Mouse (Mus musculus) brain, embryonic 14.5 days (tissue): Measurements from ENCODE around the gene Clstn2. TPM values are rescaled to one million over a fixed set of nuclear protein-coding genes. Genes with fewer than 3 reads are reported as not detected.

Source experiments
- DNase-seq: peaks from one replicate; pipeline ENCODE4 v3.0.0-alpha.2; 2011; ENCODE audit warnings: low read depth
- CTCF ChIP-seq: fragments of 200-500 bp; IDR thresholded peaks from 2 replicates; pipeline ENCODE4 v1.5.1; 2012; ENCODE audit warnings: inconsistent platforms, mild to moderate bottlenecking, moderate library complexity, borderline replicate concordance; ENCODE audit not compliant: insufficient read depth, insufficient read length; ENCODE audit errors: extremely low read depth
- POLR2A ChIP-seq: fragments of 200-500 bp; IDR thresholded peaks from 2 replicates; pipeline ENCODE4 v1.6.1; 2012; ENCODE audit warnings: mild to moderate bottlenecking, inconsistent platforms, borderline replicate concordance; ENCODE audit not compliant: poor library complexity, insufficient read depth, insufficient read length, severe bottlenecking; ENCODE audit errors: extremely low read depth
- polyA plus RNA-seq: library from polyadenylated mRNA; depleted of rRNA; stranded (reverse); fragments of >200 nt; gene quantifications from 2 replicates; pipeline ENCODE4 v1.2.3, GENCODE M21; 2012

The Clstn2 gene
- polyA plus RNA-seq, 1 experiment = 25.1 TPM

- TF ChIP-seq POLR2A (no peak), CTCF (no peak)
These were observed 556.0 kb downstream of the Clstn2 start for GRCm38 (mm10) chr9:97476961-97477360.

DNA sequence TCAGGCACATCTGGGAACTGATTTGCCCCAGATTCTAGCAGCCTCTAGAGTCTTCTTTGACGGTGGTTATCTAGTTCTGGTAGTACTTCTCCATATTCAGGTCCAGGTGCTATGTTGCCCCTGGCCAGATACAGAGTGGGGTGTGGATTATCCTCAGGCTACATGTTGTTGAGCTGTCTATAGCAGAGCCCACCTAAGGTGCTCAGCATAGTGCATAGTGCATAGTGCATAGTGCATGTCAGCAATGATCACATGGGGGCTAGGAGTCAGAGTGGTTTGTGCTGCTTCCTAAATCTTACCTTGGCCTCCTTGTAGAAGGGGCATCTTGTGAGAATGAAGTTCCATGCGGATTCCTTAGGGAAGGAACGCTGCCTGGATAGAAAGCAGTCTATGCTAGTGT is 556.5 kb downstream of the Clstn2 start:
- TF ChIP-seq POLR2A (no peak), CTCF (no peak)
- DNase-seq = no peak

More at GRCm38 (mm10) chr9:97476961-97477360, 556.0 kb downstream of the Clstn2 start:
- no peak for DNase-seq

DNA sequence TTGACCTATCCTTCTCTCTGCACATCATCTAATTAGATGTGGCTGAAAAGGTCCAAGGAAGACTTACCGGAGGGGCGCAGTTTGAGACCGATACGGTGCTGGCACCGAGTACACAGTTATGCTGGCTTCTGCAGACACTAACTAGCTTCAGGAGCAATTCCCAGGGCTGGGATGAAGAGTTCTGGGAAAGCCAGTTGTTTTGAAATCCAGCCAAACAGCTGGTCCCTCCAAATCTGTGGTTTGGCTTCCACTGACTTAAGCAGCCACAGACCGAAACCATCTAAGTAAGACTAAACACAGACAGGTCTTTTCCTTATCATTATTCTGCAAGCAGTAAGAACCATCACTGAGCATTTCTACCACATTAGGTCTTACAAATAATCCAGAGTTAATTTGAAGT is 558.1 kb downstream of the Clstn2 start:
- TF ChIP-seq POLR2A = no peak
- TF ChIP-seq CTCF = no peak
- no peak for DNase-seq

DNA sequence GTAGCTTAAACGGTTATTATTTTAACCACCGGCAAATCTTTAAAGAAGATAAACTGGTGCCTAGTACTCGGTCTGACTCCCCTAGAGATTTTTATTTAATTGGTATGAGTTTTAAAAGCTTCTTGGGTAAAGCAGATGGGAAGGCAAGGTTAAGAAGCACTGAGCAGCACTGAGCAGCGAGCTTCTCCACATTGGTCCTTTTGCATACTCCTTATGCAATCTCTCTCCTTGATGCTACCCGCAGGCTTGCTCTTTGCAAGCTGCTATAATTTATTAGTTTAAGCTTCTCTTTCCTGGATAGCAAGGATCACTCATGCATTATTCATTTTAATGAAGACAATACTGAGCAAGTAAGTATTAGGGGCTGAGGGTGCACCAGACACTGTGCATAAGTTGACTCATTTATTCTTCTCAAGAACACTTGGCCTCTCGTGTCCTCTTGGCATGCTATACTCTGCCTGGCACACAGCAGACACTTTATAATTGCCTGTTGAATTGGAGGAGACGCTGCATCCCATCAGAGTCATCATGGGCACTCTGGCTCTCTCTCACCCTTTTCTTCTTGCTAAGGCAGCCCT is 561.9 kb downstream of the Clstn2 start:
- peak; percentile 63 for DNase-seq
- TF ChIP-seq CTCF (no peak), POLR2A (no peak)

- TF ChIP-seq CTCF = no peak
- no peak for TF ChIP-seq POLR2A
- DNase-seq = peak; percentile 44
These were observed 572.5 kb downstream of the Clstn2 start for GRCm38 (mm10) chr9:97460452-97460851.

GRCm38 (mm10) chr9:97459745-97460144 is 573.2 kb downstream of the Clstn2 start:
- peak; percentile 44 for DNase-seq
- TF ChIP-seq POLR2A (no peak), CTCF (peak; percentile 17; the same call in 1 of the 2 replicates)

- DNase-seq = peak; percentile 76
- TF ChIP-seq CTCF = no peak
- no peak for TF ChIP-seq POLR2A
These were observed 583.5 kb downstream of the Clstn2 start for GRCm38 (mm10) chr9:97449316-97450050.

DNA sequence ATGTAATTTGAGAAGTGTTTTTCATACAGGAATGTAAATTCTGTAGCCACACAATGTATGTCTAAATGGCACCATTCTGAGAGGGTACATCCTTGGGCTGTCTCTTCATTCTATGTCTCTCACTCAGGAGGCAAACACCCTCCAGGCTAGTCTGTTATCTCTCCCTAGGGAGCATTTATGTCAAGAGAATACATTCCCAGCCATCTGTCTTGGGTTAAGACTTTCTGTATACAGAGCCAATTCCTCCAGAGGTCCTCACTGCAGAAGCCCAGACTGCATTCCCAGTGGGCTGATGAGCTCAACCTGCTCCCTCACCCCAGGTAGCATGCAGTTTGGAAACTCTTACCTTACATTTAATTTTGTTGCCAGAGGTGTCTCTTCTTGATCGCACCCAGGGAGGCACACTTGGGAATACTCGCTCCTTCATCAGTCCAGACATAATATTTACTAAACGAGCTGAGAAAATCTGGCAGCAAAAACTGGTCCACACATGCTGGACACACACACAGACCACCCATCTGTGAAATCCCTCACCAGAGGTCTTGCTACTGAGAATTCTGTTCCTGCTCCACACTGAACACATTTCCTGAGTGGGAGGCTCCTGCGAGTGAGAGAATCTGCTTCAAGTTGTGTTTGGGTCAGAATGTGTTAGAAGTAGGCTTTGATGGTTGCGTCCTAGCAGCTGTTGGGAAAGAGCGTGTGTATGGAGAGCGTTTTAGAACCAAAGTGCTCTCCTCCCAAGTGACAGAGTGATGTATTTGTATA is 592.9 kb downstream of the Clstn2 start:
- peak; percentile 20 for DNase-seq

DNA sequence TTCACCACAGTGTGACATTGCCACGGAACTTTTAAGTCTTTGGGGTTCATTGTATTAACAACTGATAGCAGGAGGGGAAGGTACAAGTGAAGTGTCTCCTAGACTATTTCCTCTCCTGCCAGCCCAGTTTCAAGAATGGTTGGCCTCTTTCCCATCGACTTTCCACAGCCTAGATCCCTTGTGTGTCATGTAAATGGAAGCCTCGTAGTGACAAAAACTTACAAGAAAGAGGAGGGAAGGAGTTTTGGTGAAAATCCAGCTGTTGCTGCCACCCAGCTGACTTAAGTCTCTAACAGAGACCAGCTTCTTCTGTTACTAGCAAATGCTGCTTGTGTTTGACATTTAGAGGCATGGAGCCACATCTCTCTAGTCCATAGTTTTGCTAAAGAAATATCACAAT is 598.3 kb downstream of the Clstn2 start:
- TF ChIP-seq CTCF (no peak), POLR2A (no peak)
- no peak for DNase-seq

More for the DNA sequence above, 592.9 kb downstream of the Clstn2 start:
- TF ChIP-seq CTCF (no peak), POLR2A (no peak)

- TF ChIP-seq POLR2A = no peak
- no peak for DNase-seq
These were observed 603.0 kb downstream of the Clstn2 start for GRCm38 (mm10) chr9:97429885-97430449.

GRCm38 (mm10) chr9:97428127-97428526 is 604.9 kb downstream of the Clstn2 start:
- no peak for TF ChIP-seq CTCF
- no peak for TF ChIP-seq POLR2A
- DNase-seq = no peak
